Mouse (Mus musculus) forebrain, postnatal 0 days (tissue): ENCODE results near the gene Optc. TPM values are rescaled to one million over a fixed set of nuclear protein-coding genes. Genes with fewer than 3 reads are reported as not detected.

Source experiments
- ATAC-seq: fragments of 200-750 bp; cut with Nextera tagmentation; 2 replicates; pipeline ENCODE4 v1.8.0; 2017; ENCODE audit warnings: mild to moderate bottlenecking, moderate library complexity
- DNase-seq: peaks from one replicate; pipeline ENCODE4 v3.0.0-alpha.2; 2015
- H3K27ac ChIP-seq: fragments of 300-500 bp; sonication (generic); 2 replicates; pipeline ENCODE4 v1.5.1; 2014; ENCODE audit warnings: low read depth, mild to moderate bottlenecking, antibody characterized with exemption, low read length, moderate library complexity, mixed read lengths
- H3K27me3 ChIP-seq: fragments of 300-500 bp; sonication (generic); 2 replicates; pipeline ENCODE4 v1.6.1; 2014; ENCODE audit warnings: mild to moderate bottlenecking, low read length, mixed read lengths; ENCODE audit not compliant: insufficient read depth
- H3K36me3 ChIP-seq: fragments of 300-500 bp; sonication (generic); 2 replicates; pipeline ENCODE4 v1.6.1; 2014; ENCODE audit warnings: mild to moderate bottlenecking, moderate library complexity; ENCODE audit not compliant: insufficient read depth
- H3K4me1 ChIP-seq: fragments of 300-500 bp; sonication (generic); 2 replicates; pipeline ENCODE4 v1.6.1; 2014; ENCODE audit warnings: antibody characterized with exemption; ENCODE audit not compliant: insufficient read depth
- H3K4me2 ChIP-seq: fragments of 300-500 bp; sonication (generic); 2 replicates; pipeline ENCODE4 v1.6.1; 2014; ENCODE audit warnings: low read depth, mild to moderate bottlenecking, moderate library complexity
- H3K4me3 ChIP-seq: fragments of 300-500 bp; sonication (generic); 2 replicates; pipeline ENCODE4 v1.5.1; 2014; ENCODE audit warnings: low read depth, low read length, mixed read lengths
- H3K9ac ChIP-seq: fragments of 300-500 bp; sonication (generic); 2 replicates; pipeline ENCODE4 v1.6.1; 2014; ENCODE audit warnings: mild to moderate bottlenecking
- H3K9me3 ChIP-seq: fragments of 300-500 bp; sonication (generic); 2 replicates; pipeline ENCODE4 v1.6.1; 2016; ENCODE audit warnings: low read length
- CTCF ChIP-seq: sonication (generic); IDR thresholded peaks from 2 replicates; pipeline ENCODE4 v1.5.1; 2016; ENCODE audit warnings: antibody characterized with exemption, control low read depth, low read depth
- WGBS: fragments of 180-500 bp; shearing (Covaris S2); extraction: QIAGEN DNeasy Blood & Tissue Kit; methylation state at CpG from one replicate; pipeline ENCODE4 v1.1.7; 2014; 5-methylcytosine and 5-hydroxymethylcytosine counted together
- polyA plus RNA-seq: library from polyadenylated mRNA; unstranded; fragments of >200 nt; fragmentation: Nextera tagmentation; extraction: Ambion mirVana; gene quantifications from 2 replicates; pipeline ENCODE4 v1.2.1, GENCODE M21; 2015
- total RNA-seq: library from RNA; depleted of rRNA; stranded (reverse); fragments of >200 nt; gene quantifications from 2 replicates; pipeline ENCODE4 v1.2.3, GENCODE M21; 2014

Optc gene
- total and polyA plus RNA-seq, 2 experiments from 2014 or later = 2.4 to 5.1 TPM

DNA sequence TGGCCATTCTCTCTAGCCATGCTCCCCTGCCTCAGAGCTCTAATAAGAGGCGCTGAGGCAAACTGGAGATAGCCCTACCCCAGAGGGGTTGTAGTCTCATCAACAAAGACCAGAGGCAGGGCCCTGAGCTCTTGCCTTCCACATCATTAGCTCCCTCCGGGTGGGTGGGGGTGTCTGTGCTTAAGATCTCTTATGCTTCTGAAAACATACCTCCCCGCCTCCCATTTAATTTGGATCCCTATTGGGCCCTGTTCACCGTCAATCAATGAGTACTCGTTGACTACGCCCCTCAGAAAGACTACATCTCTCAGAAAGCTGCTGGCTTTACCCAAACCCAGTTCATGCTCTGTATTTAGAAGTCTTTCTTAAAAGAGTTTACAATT lies 10.3 kb upstream of the Optc start:
- TF ChIP-seq CTCF = no peak
- Histone ChIP-seq H3K36me3 (no peaks in the 10 kb centered on the region), H3K4me3 (no peak overlapping the region), H3K27ac (0 out of 2 replicates have a peak overlapping the region, but pooled peaks have one; percentile 21), H3K4me1 (peaks cover 6% of the 10 kb centered on the region), H3K27me3 (no peaks in the 10 kb centered on the region), H3K9ac (no peak overlapping the region), H3K4me2 (no peak overlapping the region), H3K9me3 (no peaks in the 10 kb centered on the region)
- DNase-seq (no peak), ATAC-seq (peak; percentile 32; the same call in 1 of the 2 replicates)
- 32% methylated on average over 6 of the region's 6 CpGs for WGBS

DNA sequence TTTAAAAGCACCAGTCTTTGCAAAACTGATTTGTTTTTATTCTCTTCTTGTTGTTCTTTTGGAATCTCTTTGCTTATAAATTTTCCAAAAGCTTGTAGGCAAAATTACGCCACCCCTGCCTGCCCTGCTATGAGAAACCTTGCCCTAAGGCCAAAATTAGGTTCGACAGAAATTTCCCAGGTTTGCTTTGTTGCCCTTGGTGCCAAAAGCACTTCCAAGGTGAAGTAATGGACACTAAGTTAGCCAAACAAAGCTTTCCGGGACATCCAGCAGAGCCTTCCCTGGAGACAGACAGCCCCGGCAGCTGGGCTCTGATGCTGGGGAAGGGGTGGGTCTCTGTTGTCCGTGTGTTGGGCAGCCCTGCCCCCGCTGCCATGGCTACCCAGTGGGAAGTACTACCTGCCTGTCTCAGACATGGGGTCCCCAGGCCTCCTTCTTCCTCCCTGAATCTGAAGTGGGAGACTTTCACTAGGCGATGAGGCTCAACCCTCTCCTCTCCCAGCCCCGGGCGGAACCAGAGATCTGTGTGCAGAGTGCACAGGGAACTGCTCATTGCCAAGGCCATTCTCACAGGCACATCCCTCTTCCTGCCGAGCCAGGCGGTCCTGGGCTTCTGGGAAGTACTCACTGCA lies 9.8 kb upstream of the Optc start:
- 32% methylated on average over 11 of the region's 11 CpGs for WGBS
- Histone ChIP-seq H3K27ac (0 out of 2 replicates have a peak overlapping the region, but pooled peaks have one; percentile 21), H3K9ac (no peak overlapping the region), H3K4me1 (peaks cover 6% of the 10 kb centered on the region), H3K36me3 (no peaks in the 10 kb centered on the region), H3K9me3 (no peaks in the 10 kb centered on the region), H3K4me2 (no peak overlapping the region), H3K4me3 (no peak overlapping the region), H3K27me3 (no peaks in the 10 kb centered on the region)
- ATAC-seq (no peak), DNase-seq (no peak)
- TF ChIP-seq CTCF = no peak

DNA sequence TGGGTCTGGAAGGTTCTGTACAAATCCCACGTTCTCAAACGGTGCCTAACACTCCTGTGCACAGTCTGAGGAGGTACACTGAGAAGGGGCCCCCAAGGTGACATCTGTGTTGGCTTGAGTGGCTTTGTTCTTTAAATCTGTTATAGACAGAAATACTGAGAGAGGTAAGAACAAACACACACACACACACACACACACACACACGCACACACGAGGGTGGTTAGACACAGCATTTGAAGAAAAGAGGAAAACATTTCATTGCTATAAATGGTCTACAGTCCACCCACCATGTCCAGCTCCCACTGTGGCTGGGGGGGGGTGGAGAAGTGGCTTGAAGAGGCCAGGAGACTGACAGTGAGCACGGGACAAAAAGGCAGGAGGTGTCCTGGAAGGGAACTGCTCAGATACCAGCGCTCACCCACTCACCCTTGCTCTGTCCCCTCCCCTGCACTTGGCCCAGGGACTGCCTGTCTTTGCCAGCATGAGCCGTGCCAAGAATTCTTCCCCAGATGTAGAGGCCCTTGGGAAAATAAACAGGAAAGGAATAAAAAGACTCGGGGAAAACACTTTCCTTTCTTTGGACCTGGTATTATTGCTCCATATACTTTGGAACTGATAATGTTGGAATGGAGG lies 8.0 kb upstream of the Optc start:
- Histone ChIP-seq H3K27me3 (no peaks in the 10 kb centered on the region), H3K9ac (no peak overlapping the region), H3K27ac (no peak overlapping the region), H3K9me3 (no peaks in the 10 kb centered on the region), H3K4me2 (no peak overlapping the region), H3K4me3 (no peak overlapping the region), H3K4me1 (peaks cover 6% of the 10 kb centered on the region), H3K36me3 (no peaks in the 10 kb centered on the region)
- WGBS = 47% methylated on average over 8 of the region's 8 CpGs
- TF ChIP-seq CTCF = no peak
- ATAC-seq (peak; percentile 47; the same call in 1 of the 2 replicates), DNase-seq (peak; percentile 57)

DNA sequence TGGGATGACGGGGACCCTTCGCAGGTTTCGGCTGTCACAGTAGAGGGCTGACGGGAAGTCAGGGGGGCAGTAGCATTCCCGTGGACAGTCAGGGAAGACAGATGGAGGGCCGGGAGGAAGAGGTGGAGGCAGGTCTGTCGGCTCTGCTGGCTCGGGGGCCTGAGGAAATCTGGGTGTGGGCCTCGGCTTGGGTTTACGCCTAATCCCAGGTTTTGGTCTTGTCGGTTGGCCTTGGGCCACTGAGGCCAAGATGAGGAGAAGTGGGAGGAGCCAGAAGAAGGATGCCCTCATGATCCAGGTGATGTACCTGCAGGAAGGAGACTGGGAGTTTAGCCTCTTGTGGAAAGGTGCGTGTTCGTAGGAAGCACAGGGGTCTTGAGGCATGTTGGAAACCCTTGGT lies 7.3 kb upstream of the Optc start:
- no peak for DNase-seq
- ATAC-seq = no peak
- TF ChIP-seq CTCF = no peak
- Histone ChIP-seq H3K27me3 (peaks cover 4% of the 10 kb centered on the region; the same call in 1 of the 2 replicates), H3K4me2 (no peak overlapping the region), H3K9ac (no peak overlapping the region), H3K36me3 (no peaks in the 10 kb centered on the region), H3K9me3 (no peaks in the 10 kb centered on the region), H3K27ac (no peak overlapping the region), H3K4me1 (peaks cover 6% of the 10 kb centered on the region; the same call in 1 of the 2 replicates), H3K4me3 (no peak overlapping the region)
- WGBS = 89% methylated on average over 13 of the region's 13 CpGs

DNA sequence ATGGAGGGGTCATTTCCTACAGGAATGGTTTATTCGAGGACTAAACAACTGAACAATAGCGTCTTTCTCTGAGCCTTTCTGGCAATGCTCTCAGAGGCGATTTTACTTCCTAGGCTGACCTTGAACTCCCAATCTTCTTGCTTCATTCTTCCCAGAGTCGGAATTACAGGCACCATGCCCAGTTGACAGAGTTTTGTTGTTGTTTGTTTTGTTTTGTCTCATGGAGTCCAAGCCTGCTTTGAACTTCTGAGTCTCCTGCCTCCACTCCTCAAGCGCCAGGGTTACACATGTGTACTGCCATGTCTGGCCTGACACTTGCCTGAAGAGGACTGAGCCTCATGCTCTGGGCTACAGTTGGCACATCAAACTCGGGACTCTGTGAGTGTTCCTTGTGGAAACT lies 5.2 kb upstream of the Optc start:
- ATAC-seq (no peak), DNase-seq (no peak)
- Histone ChIP-seq H3K27me3 (peaks cover 4% of the 10 kb centered on the region; the same call in 1 of the 2 replicates), H3K4me3 (no peak overlapping the region), H3K9ac (no peak overlapping the region), H3K27ac (no peak overlapping the region), H3K36me3 (no peaks in the 10 kb centered on the region), H3K4me2 (no peak overlapping the region), H3K4me1 (peaks cover 15% of the 10 kb centered on the region), H3K9me3 (no peaks in the 10 kb centered on the region)
- no peak for TF ChIP-seq CTCF
- WGBS = 66% methylated on average over 6 of the region's 6 CpGs

DNA sequence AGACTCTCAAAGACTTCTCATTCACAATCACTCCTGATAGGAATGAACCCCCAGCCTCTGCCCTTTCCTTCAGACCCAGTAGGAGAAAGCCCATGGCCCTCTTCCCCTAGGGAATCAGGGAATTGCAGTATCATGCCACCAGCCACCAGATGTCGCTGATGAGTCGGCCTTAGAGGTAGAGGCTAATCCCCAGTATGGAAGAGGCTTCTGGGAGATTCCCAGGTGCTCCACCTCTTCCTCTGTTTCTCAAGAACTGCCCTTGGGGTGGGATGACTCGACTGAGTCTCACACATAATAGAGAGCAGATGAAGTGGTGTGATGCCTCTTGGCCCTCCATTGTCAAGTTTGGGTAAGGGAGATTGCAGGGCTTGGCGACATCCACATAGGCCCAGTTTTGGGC lies 3.7 kb upstream of the Optc start:
- peaks cover 4% of the 10 kb centered on the region; the same call in 1 of the 2 replicates for H3K27me3 ChIP-seq
- peaks cover 21% of the 10 kb centered on the region for H3K4me1 ChIP-seq
- no peaks in the 10 kb centered on the region for H3K36me3 ChIP-seq
- H3K4me3 ChIP-seq = no peak overlapping the region
- no peak overlapping the region for H3K4me2 ChIP-seq
- H3K27ac ChIP-seq = no peak overlapping the region
- WGBS = 24% methylated on average over 4 of the region's 4 CpGs
- TF ChIP-seq CTCF = peak; percentile 96
- no peak for ATAC-seq
- H3K9me3 ChIP-seq = no peaks in the 10 kb centered on the region
- H3K9ac ChIP-seq = no peak overlapping the region
- peak; percentile 85 for DNase-seq

DNA sequence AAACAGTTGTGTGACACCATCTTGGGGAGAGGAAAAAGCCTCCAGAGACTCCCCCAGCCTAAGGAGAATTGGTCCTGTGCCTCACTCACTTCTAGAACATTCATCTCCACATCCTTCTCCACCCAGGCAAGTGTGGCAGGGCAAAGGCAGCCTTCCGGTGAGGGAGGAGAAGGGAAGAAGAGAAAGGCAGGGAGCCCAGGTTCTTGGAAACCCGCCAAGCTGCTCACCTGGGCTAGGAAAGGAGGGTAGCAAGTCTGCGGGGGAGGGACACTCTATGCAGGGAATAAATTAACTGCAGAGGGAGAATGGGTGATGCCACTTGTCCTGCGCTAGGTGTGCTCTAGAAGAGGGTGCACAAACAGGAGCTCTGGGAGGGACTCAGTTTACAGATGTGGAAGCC lies 3.2 kb upstream of the Optc start:
- Histone ChIP-seq H3K27me3 (peaks cover 4% of the 10 kb centered on the region; the same call in 1 of the 2 replicates), H3K36me3 (no peaks in the 10 kb centered on the region), H3K4me3 (no peak overlapping the region), H3K4me1 (peaks cover 19% of the 10 kb centered on the region), H3K27ac (no peak overlapping the region), H3K9me3 (no peaks in the 10 kb centered on the region), H3K9ac (no peak overlapping the region), H3K4me2 (no peak overlapping the region)
- WGBS = 69% methylated on average over 4 of the region's 4 CpGs
- ATAC-seq (no peak), DNase-seq (no peak)
- no peak for TF ChIP-seq CTCF
